Mouse (Mus musculus): ENCODE measurements around the gene Mapk8ip2.
A peak's percentile ranks its signal among the peaks of the same experiment; 100 is the strongest.

Gene Mapk8ip2

GRCm38 (mm10) chr15:89480584-89480983 lies 26.9 kb downstream of the Mapk8ip2 start:
- peak; percentile 22; the same call in 1 of the 2 replicates for ATAC-seq (ENCODE audit: low TSS enrichment)

- no peak for ATAC-seq (ENCODE audit: low TSS enrichment)
Observed at GRCm38 (mm10) chr15:89488182-89488581, 34.5 kb downstream of the Mapk8ip2 start.

- ATAC-seq (ENCODE audit: low TSS enrichment), result no peak
Observed at GRCm38 (mm10) chr15:89488611-89489117, 35.0 kb downstream of the Mapk8ip2 start.

- ATAC-seq (ENCODE audit: low TSS enrichment), result no peak
Observed at GRCm38 (mm10) chr15:89494970-89495369, 41.3 kb downstream of the Mapk8ip2 start.

- no peak for ATAC-seq (ENCODE audit: low TSS enrichment)
Observed at GRCm38 (mm10) chr15:89496131-89496530, 42.4 kb downstream of the Mapk8ip2 start.

- ATAC-seq (ENCODE audit: low TSS enrichment), result no peak
Observed at GRCm38 (mm10) chr15:89496841-89497240, 43.1 kb downstream of the Mapk8ip2 start.

- no peak for ATAC-seq (ENCODE audit: low TSS enrichment)
Observed at GRCm38 (mm10) chr15:89497391-89498048, 43.8 kb downstream of the Mapk8ip2 start.

GRCm38 (mm10) chr15:89498049-89498960 lies 44.6 kb downstream of the Mapk8ip2 start:
- ATAC-seq (ENCODE audit: low TSS enrichment), result peak; percentile 62

- ATAC-seq (ENCODE audit: low TSS enrichment), result peak; percentile 22; the same call in 1 of the 2 replicates
Observed at GRCm38 (mm10) chr15:89498961-89499688, 45.4 kb downstream of the Mapk8ip2 start, which contains the start of gene Shank3. Shank3 (plus strand) TSS chr15:89499623.

GRCm38 (mm10) chr15:89499784-89500220 lies 46.1 kb downstream of the Mapk8ip2 start:
- peak; percentile 3; the same call in 1 of the 2 replicates for ATAC-seq (ENCODE audit: low TSS enrichment)

GRCm38 (mm10) chr15:89500221-89500791 lies 46.6 kb downstream of the Mapk8ip2 start:
- peak; percentile 21; the same call in 1 of the 2 replicates for ATAC-seq (ENCODE audit: low TSS enrichment)

- no peak for ATAC-seq (ENCODE audit: low TSS enrichment)
Observed at GRCm38 (mm10) chr15:89501321-89501720, 47.6 kb downstream of the Mapk8ip2 start.

GRCm38 (mm10) chr15:89504838-89505237 lies 51.1 kb downstream of the Mapk8ip2 start:
- ATAC-seq (ENCODE audit: low TSS enrichment), result no peak

- ATAC-seq (ENCODE audit: low TSS enrichment), result no peak
Observed at GRCm38 (mm10) chr15:89507751-89508150, 54.0 kb downstream of the Mapk8ip2 start.

- no peak for ATAC-seq (ENCODE audit: low TSS enrichment)
Observed at GRCm38 (mm10) chr15:89512679-89513078, 59.0 kb downstream of the Mapk8ip2 start.
